Mouse (Mus musculus): ENCODE results near the gene Rnf5. TPM values are rescaled to one million over a fixed set of nuclear protein-coding genes. Genes with fewer than 3 reads are reported as not detected.
A peak's percentile ranks its signal among the peaks of the same experiment; 100 is the strongest.

Rnf5 gene
- polyA plus RNA-seq, 1 experiment, result 34.1 TPM

GRCm38 (mm10) chr17:34607997-34608396, 4.5 kb upstream of the Rnf5 start:
- Histone ChIP-seq H3K4me1 (ENCODE audit: control insufficient read depth, insufficient read depth, low read length) (peaks cover 4% of the 10 kb centered on the region; the same call in 1 of the 2 replicates), H3K4me3 (ENCODE audit: insufficient read depth, low read length) (no peak overlapping the region)
- TF ChIP-seq CTCF (IDR thresholded peaks at IDR 0.05; ENCODE audit: borderline replicate concordance, insufficient read depth, low read length), result no peak
- TF ChIP-seq POLR2A (IDR thresholded peaks at IDR 0.05; ENCODE audit: low read depth, low read length), result no peak

DNA sequence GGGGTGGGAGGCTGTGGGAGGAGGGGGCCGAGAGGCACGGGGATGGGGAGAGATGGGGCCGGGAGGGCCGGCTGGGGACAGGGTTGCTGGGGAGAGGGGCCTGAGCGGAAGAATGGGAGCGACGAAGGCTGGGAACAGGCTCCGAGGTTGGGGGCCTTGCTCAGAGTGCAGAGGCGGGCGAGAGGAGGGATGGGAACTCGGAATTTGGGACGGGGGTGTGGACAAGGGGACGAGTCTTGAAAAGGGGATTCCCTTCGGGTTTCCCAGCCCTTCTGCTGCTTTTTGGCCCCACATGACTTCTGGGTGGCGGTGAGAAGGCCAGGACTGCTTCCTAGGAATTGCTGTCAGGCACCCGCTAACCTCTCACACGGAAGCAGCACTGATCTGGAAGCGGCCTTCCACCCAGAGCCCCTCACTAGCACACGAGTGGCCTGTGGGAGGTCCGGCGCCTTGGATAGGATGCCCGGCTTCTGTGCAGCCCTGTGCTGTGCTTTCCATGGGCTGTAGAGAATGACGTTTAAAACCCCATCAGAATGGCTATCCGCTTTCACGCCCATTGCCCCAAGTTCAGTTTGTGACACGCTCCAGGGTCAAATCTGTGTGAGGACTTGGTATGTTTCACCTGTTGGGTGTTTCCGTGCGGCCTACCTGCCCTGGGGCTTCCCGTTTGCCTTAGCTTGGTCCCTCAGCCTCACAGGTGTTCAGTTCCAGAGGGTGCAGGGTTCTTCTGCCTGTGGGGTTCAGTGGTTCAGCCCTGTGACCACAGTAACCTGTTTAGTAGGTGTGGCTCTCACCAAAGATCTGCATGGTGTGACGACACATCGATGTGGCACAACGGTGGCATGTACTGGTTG, 2.9 kb upstream of the Rnf5 start:
- Histone ChIP-seq H3K27ac (ENCODE audit: insufficient read depth, low read length) (no peak overlapping the region), H3K4me1 (ENCODE audit: control insufficient read depth, insufficient read depth, low read length) (peaks cover 4% of the 10 kb centered on the region; the same call in 1 of the 2 replicates), H3K4me3 (ENCODE audit: insufficient read depth, low read length) (peak overlapping the region; percentile 84)
- TF ChIP-seq CTCF (IDR thresholded peaks at IDR 0.05; ENCODE audit: borderline replicate concordance, insufficient read depth, low read length) (no peak), POLR2A (IDR thresholded peaks at IDR 0.05; ENCODE audit: low read depth, low read length) (peak; percentile 31)

More at GRCm38 (mm10) chr17:34607997-34608396, 4.5 kb upstream of the Rnf5 start:
- H3K27ac ChIP-seq (ENCODE audit: insufficient read depth, low read length), result no peak overlapping the region

- no peak for TF ChIP-seq CTCF (IDR thresholded peaks at IDR 0.05; ENCODE audit: borderline replicate concordance, insufficient read depth, low read length)
- TF ChIP-seq POLR2A (IDR thresholded peaks at IDR 0.05; ENCODE audit: low read depth, low read length), result peak; percentile 88
- H3K4me3 ChIP-seq (ENCODE audit: insufficient read depth, low read length), result peak overlapping the region; percentile 84
- H3K27ac ChIP-seq (ENCODE audit: insufficient read depth, low read length), result peak overlapping the region; percentile 84
- H3K4me1 ChIP-seq (ENCODE audit: control insufficient read depth, insufficient read depth, low read length), result peaks cover 4% of the 10 kb centered on the region; the same call in 1 of the 2 replicates
Measured at GRCm38 (mm10) chr17:34605609-34606008, 2.1 kb upstream of the Rnf5 start.

GRCm38 (mm10) chr17:34604511-34605237, 1.2 kb upstream of the Rnf5 start:
- peaks cover 4% of the 10 kb centered on the region; the same call in 1 of the 2 replicates for H3K4me1 ChIP-seq (ENCODE audit: control insufficient read depth, insufficient read depth, low read length)
- peak overlapping the region; percentile 84 for H3K27ac ChIP-seq (ENCODE audit: insufficient read depth, low read length)
- peak overlapping the region; percentile 84 for H3K4me3 ChIP-seq (ENCODE audit: insufficient read depth, low read length)
- no peak for TF ChIP-seq CTCF (IDR thresholded peaks at IDR 0.05; ENCODE audit: borderline replicate concordance, insufficient read depth, low read length)
- peak; percentile 48; the same call in 1 of the 2 replicates for TF ChIP-seq POLR2A (IDR thresholded peaks at IDR 0.05; ENCODE audit: low read depth, low read length)

DNA sequence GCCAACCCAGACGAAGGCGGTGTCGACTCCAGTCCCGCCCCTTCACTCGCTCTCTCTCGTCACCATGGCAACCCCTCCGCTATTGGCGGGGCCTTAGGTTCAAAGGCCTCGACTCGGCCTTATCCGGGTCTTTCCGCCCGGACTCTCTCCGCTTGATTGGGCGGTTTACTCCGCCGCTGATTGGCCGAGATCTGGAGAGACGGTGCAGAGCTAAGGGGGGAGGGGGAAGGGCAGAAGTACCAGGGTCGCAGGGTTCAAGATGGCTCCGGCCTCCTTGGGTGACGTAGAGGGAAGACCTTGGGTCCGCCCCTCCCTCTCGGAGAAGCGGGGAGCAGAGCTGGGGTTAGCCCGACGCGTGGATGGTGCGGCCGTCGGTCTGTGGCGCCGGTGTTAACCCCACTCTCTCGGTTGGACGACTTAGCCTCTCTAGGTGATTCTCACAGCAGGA, 595 bp upstream of the Rnf5 start, which contains the start of gene Agpat1:
Gene Agpat1, plus strand, starts transcription at position 202 of the 448 bp plus-strand sequence.
- no peak for TF ChIP-seq CTCF (IDR thresholded peaks at IDR 0.05; ENCODE audit: borderline replicate concordance, insufficient read depth, low read length)
- TF ChIP-seq POLR2A (IDR thresholded peaks at IDR 0.05; ENCODE audit: low read depth, low read length), result peak; percentile 92
- H3K27ac ChIP-seq (ENCODE audit: insufficient read depth, low read length), result peak within 1 kb of the TSS; percentile 84
- H3K4me1 ChIP-seq (ENCODE audit: control insufficient read depth, insufficient read depth, low read length), result peaks cover 4% of the 10 kb centered on the region; the same call in 1 of the 2 replicates
- peak within 1 kb of the TSS; percentile 84 for H3K4me3 ChIP-seq (ENCODE audit: insufficient read depth, low read length)

DNA sequence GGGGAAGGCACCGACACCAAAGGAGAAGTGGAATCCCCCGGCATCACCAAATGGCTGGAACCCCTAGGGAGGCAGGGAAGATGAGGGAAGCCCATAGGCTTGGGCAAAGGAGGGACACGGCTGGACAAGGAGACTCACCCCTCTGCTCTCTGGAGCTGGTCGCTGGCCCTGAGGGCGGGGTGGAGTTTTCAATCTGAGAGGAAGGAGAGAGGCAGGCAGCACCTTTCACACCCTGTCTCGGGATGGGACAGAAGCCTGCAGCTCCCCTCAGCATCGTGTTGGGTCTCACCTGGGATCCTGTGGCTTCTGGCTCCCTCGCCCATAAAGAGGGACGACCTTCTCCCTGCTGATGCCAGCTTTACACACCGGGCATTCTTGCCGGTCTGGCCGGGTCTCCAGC, 1.7 kb downstream of the Rnf5 start:
- H3K4me1 ChIP-seq (ENCODE audit: control insufficient read depth, insufficient read depth, low read length), result no peaks in the 10 kb centered on the region
- no peak overlapping the region for H3K4me3 ChIP-seq (ENCODE audit: insufficient read depth, low read length)
- TF ChIP-seq POLR2A (IDR thresholded peaks at IDR 0.05; ENCODE audit: low read depth, low read length) (no peak), CTCF (IDR thresholded peaks at IDR 0.05; ENCODE audit: borderline replicate concordance, insufficient read depth, low read length) (no peak)
- H3K27ac ChIP-seq (ENCODE audit: insufficient read depth, low read length), result no peak overlapping the region

DNA sequence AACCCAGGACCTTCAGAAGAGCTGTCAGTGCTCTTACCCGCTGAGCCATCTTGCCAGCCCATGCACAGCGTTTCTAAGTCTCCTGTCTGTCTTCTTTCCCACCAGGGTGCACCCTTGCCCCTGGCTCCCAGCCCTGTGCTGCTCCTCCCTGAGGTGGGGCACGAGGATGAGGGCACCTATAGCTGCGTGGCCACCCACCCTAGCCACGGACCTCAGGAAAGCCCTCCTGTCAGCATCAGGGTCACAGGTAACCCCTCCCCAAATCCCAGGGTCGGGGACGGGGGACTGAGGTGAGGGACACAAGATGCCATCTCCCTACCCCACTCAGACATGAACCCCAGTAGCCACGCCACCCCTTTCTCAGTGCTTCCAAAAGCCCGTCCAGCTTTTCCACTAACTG, 3.6 kb downstream of the Rnf5 start:
- Histone ChIP-seq H3K27ac (ENCODE audit: insufficient read depth, low read length) (no peak overlapping the region), H3K4me1 (ENCODE audit: control insufficient read depth, insufficient read depth, low read length) (no peaks in the 10 kb centered on the region), H3K4me3 (ENCODE audit: insufficient read depth, low read length) (no peak overlapping the region)
- TF ChIP-seq POLR2A (IDR thresholded peaks at IDR 0.05; ENCODE audit: low read depth, low read length), result no peak
- TF ChIP-seq CTCF (IDR thresholded peaks at IDR 0.05; ENCODE audit: borderline replicate concordance, insufficient read depth, low read length), result no peak

DNA sequence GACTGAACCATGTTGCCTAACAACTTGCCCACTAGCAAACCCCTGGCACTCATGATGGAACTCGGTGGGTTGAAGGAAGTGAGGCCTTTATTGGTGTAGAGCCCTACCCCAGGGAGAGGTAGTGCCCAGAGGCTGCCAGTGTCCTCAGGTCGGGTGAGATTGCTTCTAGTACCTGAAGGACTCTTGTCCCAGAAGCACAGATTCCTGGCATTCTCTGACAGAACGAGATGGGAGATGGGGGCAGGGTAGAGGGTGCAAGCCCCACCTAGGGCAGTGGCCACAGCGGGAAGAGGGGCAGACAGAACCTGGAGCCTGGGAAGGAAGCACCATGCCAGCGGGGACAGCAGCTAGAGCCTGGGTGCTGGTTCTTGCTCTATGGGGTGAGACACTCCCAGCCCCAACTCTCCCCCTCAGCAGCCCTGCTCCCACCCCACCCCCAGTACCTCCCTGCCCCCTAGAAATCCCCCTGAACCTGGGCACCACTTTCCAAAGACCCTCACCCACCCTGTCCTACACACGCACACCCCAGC, 5.9 kb downstream of the Rnf5 start, which contains the start of gene Ager:
Gene Ager, plus strand, starts transcription at position 297 of the 530 bp plus-strand sequence.
- no peak within 1 kb of the TSS for H3K4me3 ChIP-seq (ENCODE audit: insufficient read depth, low read length)
- no peaks in the 10 kb centered on the region for H3K4me1 ChIP-seq (ENCODE audit: control insufficient read depth, insufficient read depth, low read length)
- no peak within 1 kb of the TSS for H3K27ac ChIP-seq (ENCODE audit: insufficient read depth, low read length)
- TF ChIP-seq CTCF (IDR thresholded peaks at IDR 0.05; ENCODE audit: borderline replicate concordance, insufficient read depth, low read length) (no peak), POLR2A (IDR thresholded peaks at IDR 0.05; ENCODE audit: low read depth, low read length) (peak; percentile 58)

- TF ChIP-seq POLR2A (IDR thresholded peaks at IDR 0.05; ENCODE audit: low read depth, low read length), result no peak
- no peak for TF ChIP-seq CTCF (IDR thresholded peaks at IDR 0.05; ENCODE audit: borderline replicate concordance, insufficient read depth, low read length)
- Histone ChIP-seq H3K27ac (ENCODE audit: insufficient read depth, low read length) (no peak overlapping the region), H3K4me1 (ENCODE audit: control insufficient read depth, insufficient read depth, low read length) (0 out of 2 replicates have a peak, but pooled peaks cover 3% of the 10 kb centered on the region)
Measured at GRCm38 (mm10) chr17:34596098-34596497, 7.4 kb downstream of the Rnf5 start.

More at GRCm38 (mm10) chr17:34596098-34596497, 7.4 kb downstream of the Rnf5 start:
- no peak overlapping the region for H3K4me3 ChIP-seq (ENCODE audit: insufficient read depth, low read length)

All from embryonic fibroblast, embryonic 13.5 days (primary cell).